Mouse (Mus musculus) ES-E14 (cell line): Measurements from ENCODE around the gene H1fx.

Source experiments
- CHD2 ChIP-seq: IDR thresholded peaks from 2 replicates; pipeline ENCODE4 v1.6.1; 2014; ENCODE audit warnings: mild to moderate bottlenecking, low read depth, low read length, inconsistent platforms
- MAFK ChIP-seq: IDR thresholded peaks from 2 replicates; pipeline ENCODE4 v1.6.1; 2014; ENCODE audit warnings: mild to moderate bottlenecking, low read depth, low read length, inconsistent platforms; ENCODE audit not compliant: insufficient read depth
- ZC3H11A ChIP-seq: IDR thresholded peaks from 2 replicates; pipeline ENCODE4 v1.6.1; 2012; ENCODE audit warnings: low read depth, mild to moderate bottlenecking, inconsistent platforms, low read length, borderline replicate concordance
- ZNF384 ChIP-seq: IDR thresholded peaks from 2 replicates; pipeline ENCODE4 v1.6.1; 2012; ENCODE audit warnings: low read depth, low read length, inconsistent platforms

DNA sequence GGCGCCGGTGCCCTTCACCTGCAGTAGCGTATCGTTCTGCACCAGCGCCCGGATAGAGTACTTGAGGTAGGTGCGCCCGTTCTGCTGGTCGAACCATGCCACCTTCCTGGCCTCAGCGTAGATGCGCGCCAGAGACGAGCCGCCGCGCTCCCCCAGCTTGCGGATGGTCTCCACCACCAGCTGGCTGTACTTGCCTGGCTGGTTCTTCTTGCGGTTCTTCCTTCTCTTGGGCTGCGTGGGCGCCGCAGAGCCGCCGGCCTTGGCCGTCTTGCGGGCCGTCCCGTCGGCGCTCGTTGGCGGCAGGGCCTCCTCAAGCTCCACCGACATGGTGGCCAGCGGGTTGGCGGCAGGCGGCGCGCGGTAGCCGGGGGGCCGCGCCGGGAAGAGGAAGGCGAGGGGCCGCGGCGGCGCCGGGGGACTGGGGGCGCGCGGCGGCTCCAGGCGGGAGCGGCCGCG, 379 bp downstream of the H1fx start:
- TF ChIP-seq CHD2 (no peak), ZNF384 (no peak), ZC3H11A (no peak), MAFK (no peak)
